Mouse (Mus musculus): Measurements from ENCODE around the gene Olfr311.

- TF ChIP-seq CTCF (IDR thresholded peaks at IDR 0.05; ENCODE audit: low read depth, low read length) (no peak), POLR2A (IDR thresholded peaks at IDR 0.05; ENCODE audit: extremely low read depth, insufficient read depth, low read length) (no peak)
Observed at GRCm38 (mm10) chr11:58849731-58850130, 10.7 kb downstream of the Olfr311 start.

Data from liver, adult 2 months (tissue).